10 mouse cellular contexts compared by ENCODE assay signal in the genomic region with DNA sequence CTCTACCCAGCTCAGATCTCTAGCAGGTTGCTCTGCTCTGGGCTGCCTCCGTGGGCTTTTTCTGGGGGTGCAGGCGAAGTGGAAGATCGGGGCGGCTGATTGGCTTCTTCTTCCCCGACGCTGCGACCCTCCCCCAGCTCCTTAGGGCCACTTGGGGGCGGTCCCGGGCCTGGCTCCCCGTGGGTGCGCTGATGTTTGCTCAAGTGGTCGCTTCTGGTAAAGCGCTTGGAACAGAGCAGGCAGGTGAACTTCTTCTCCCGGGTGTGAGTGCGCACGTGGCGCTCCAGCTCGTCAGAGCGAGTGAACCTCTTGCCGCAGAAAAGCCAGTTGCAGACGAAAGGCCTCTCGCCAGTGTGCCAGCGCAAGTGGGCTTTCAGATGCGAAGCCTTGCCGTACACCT. TPM values are rescaled to one million over a fixed set of nuclear protein-coding genes. Genes with fewer than 3 reads are reported as not detected.
DNase-seq lines count a peak whose midpoint lies in the region; ATAC-seq and TF ChIP-seq lines count a peak whose summit lies in the region.
"Had no signal": no experiment of that assay in that cellular context is flagged by ENCODE, and none has a peak within 500 bp of the region (broad histone marks: within the 10 kb centered on the region; RNA-seq: fewer than 3 reads in every experiment).

No protein-coding gene starts in this region.

- H3K4me2 ChIP-seq in kidney, embryonic 16.5 days (replicated peaks; ENCODE audit: low read depth, low read length) = peak overlapping the region; percentile 53
- peak overlapping the region; percentile 56 for H3K4me2 ChIP-seq in embryonic facial prominence, embryonic 13.5 days
- peak overlapping the region; percentile 32 for H3K4me2 ChIP-seq in stomach, embryonic 14.5 days (replicated peaks; ENCODE audit: low read depth, low read length)

- peaks cover 32% of the 10 kb centered on the region for H3K4me1 ChIP-seq in kidney, embryonic 16.5 days (ENCODE audit: insufficient read depth, low read length)
- H3K4me1 ChIP-seq in kidney, adult 2 months (ENCODE audit: control insufficient read depth, insufficient read depth, low read length) = no peaks in the 10 kb centered on the region
- H3K4me1 ChIP-seq in embryonic facial prominence, embryonic 13.5 days = peaks cover 59% of the 10 kb centered on the region
- peaks cover 67% of the 10 kb centered on the region for H3K4me1 ChIP-seq in limb, embryonic 10.5 days
- peaks cover 19% of the 10 kb centered on the region for H3K4me1 ChIP-seq in stomach, embryonic 14.5 days (ENCODE audit: control insufficient read depth, insufficient read depth, low read length)

- H3K36me3 ChIP-seq in kidney, embryonic 16.5 days (ENCODE audit: insufficient read depth, low read length) = no peaks in the 10 kb centered on the region
- H3K36me3 ChIP-seq in kidney, adult 2 months (ENCODE audit: control insufficient read depth, insufficient read depth, low read length) = no peaks in the 10 kb centered on the region
- H3K36me3 ChIP-seq in embryonic facial prominence, embryonic 13.5 days = no peaks in the 10 kb centered on the region
- no peaks in the 10 kb centered on the region for H3K36me3 ChIP-seq in limb, embryonic 10.5 days
- H3K36me3 ChIP-seq in stomach, embryonic 14.5 days (ENCODE audit: control insufficient read depth, insufficient read depth, low read length) = no peaks in the 10 kb centered on the region

- no peak for DNase-seq in kidney, adult 2 months
- DNase-seq in limb, embryonic 10.5 days (ENCODE audit: low spot score) = peak; percentile 65
- DNase-seq in natural killer cell, adult 2 months (ENCODE audit: low spot score in 2 of 2) = no peak
- DNase-seq in B cell, adult 2 months = no peak
- no peak for DNase-seq in gastrocnemius, adult 8-10 months (ENCODE audit: low spot score in 2 of 2)

- no peaks in the 10 kb centered on the region for H3K9me3 ChIP-seq in kidney, embryonic 16.5 days (ENCODE audit: low read length)
- no peaks in the 10 kb centered on the region for H3K9me3 ChIP-seq in embryonic facial prominence, embryonic 13.5 days
- H3K9me3 ChIP-seq in limb, embryonic 10.5 days (replicated peaks) = no peaks in the 10 kb centered on the region
- no peaks in the 10 kb centered on the region for H3K9me3 ChIP-seq in stomach, embryonic 14.5 days (ENCODE audit: control insufficient read depth, low read depth, low read length)

- H3K27me3 ChIP-seq in kidney, embryonic 16.5 days (ENCODE audit: insufficient read depth, low read length) = peaks cover 16% of the 10 kb centered on the region
- no peaks in the 10 kb centered on the region for H3K27me3 ChIP-seq in kidney, adult 2 months (replicated peaks; ENCODE audit: control insufficient read depth, insufficient read depth, low read length)
- peaks cover 33% of the 10 kb centered on the region for H3K27me3 ChIP-seq in embryonic facial prominence, embryonic 13.5 days
- peaks cover 46% of the 10 kb centered on the region for H3K27me3 ChIP-seq in limb, embryonic 10.5 days (ENCODE audit: low read depth, poor library complexity, severe bottlenecking)
- H3K27me3 ChIP-seq in stomach, embryonic 14.5 days (ENCODE audit: control insufficient read depth, insufficient read depth, low read length) = 0 out of 2 replicates have a peak, but pooled peaks cover 7% of the 10 kb centered on the region

- no peak for TF ChIP-seq CTCF in kidney, adult 2 months (conservative IDR thresholded peaks at IDR 0.05; ENCODE audit: insufficient read depth, insufficient read length, low read depth, low read length)

- no peak for ATAC-seq in kidney, embryonic 16.5 days (ENCODE audit: low FRiP score, low TSS enrichment)
- no peak for ATAC-seq in embryonic facial prominence, embryonic 13.5 days (ENCODE audit: insufficient number of reproducible peaks, insufficient read depth, low FRiP score, low TSS enrichment, low read depth)
- no peak for ATAC-seq in stomach, embryonic 14.5 days (ENCODE audit: insufficient number of reproducible peaks, insufficient read depth, low FRiP score, low read depth)

- 3% methylated on average over 25 of the region's 25 CpGs for WGBS in kidney, embryonic 16.5 days
- 15% methylated on average over 25 of the region's 25 CpGs for WGBS in kidney, adult 2 months
- WGBS in embryonic facial prominence, embryonic 13.5 days = 3% methylated on average over 25 of the region's 25 CpGs
- WGBS in limb, embryonic 10.5 days = 1% methylated on average over 25 of the region's 25 CpGs
- 3% methylated on average over 25 of the region's 25 CpGs for WGBS in stomach, embryonic 14.5 days

- peak overlapping the region; percentile 23; the same call in 1 of the 2 replicates for H3K4me3 ChIP-seq in kidney, embryonic 16.5 days (ENCODE audit: low read length)
- no peak overlapping the region for H3K4me3 ChIP-seq in kidney, adult 2 months (ENCODE audit: insufficient read depth, low read depth, low read length)
- peak overlapping the region; percentile 28 for H3K4me3 ChIP-seq in embryonic facial prominence, embryonic 13.5 days
- peak overlapping the region; percentile 44 for H3K4me3 ChIP-seq in limb, embryonic 10.5 days
- peak overlapping the region; percentile 4; the same call in 1 of the 2 replicates for H3K4me3 ChIP-seq in stomach, embryonic 14.5 days (ENCODE audit: low read depth, low read length)

- TF ChIP-seq POLR2A in kidney, adult 2 months (IDR thresholded peaks at IDR 0.05; ENCODE audit: low read depth, low read length) = no peak

- no peak overlapping the region for H3K27ac ChIP-seq in kidney, embryonic 16.5 days (ENCODE audit: low read length)
- no peak overlapping the region for H3K27ac ChIP-seq in kidney, adult 2 months (ENCODE audit: insufficient read depth, low read depth, low read length)
- H3K27ac ChIP-seq in embryonic facial prominence, embryonic 13.5 days = peak overlapping the region; percentile 60
- H3K27ac ChIP-seq in limb, embryonic 10.5 days = peak overlapping the region; percentile 80
- no peak overlapping the region for H3K27ac ChIP-seq in stomach, embryonic 14.5 days (ENCODE audit: low read length)

- peak overlapping the region; percentile 52 for H3K9ac ChIP-seq in kidney, embryonic 16.5 days (replicated peaks; ENCODE audit: low read length)
- peak overlapping the region; percentile 59 for H3K9ac ChIP-seq in embryonic facial prominence, embryonic 13.5 days
- no peak overlapping the region for H3K9ac ChIP-seq in stomach, embryonic 14.5 days (replicated peaks; ENCODE audit: low read depth, low read length)

RNA-seq across cellular contexts. Expression of gene Aaas, which starts 7.6 kb away (rescaled TPM):
- 89.2 and 91.7 TPM in 2 replicates for polyA plus RNA-seq in kidney, embryonic 16.5 days (2015; fragmentation: Nextera tagmentation; extraction: Ambion mirVana)
- 31.1 and 38.1 TPM in 2 replicates for polyA plus RNA-seq in kidney, adult 2 months (2012; rRNA removed)
- polyA plus RNA-seq in embryonic facial prominence, embryonic 13.5 days (2015; fragmentation: Nextera tagmentation; extraction: Ambion mirVana) = 72.9 and 80.6 TPM in 2 replicates
- 150 and 163 TPM in 2 replicates for polyA plus RNA-seq in limb, embryonic 10.5 days (2016; fragmentation: Nextera tagmentation; extraction: Ambion mirVana)
- polyA plus RNA-seq in stomach, embryonic 14.5 days (2014; fragmentation: Nextera tagmentation; extraction: Ambion mirVana) = 63.8 and 68.4 TPM in 2 replicates
- 1 to 10 TPM; 5.3 to 7.5 (median 6.8) TPM for total RNA-seq in gastrocnemius, adult 8-10 months (2022)

RNA-seq across cellular contexts. Expression of gene Sp7, which starts 8.9 kb away (rescaled TPM):
- polyA plus RNA-seq in kidney, embryonic 16.5 days (2015; fragmentation: Nextera tagmentation; extraction: Ambion mirVana) = 1.2 and 1.3 TPM in 2 replicates
- 0.05 and 0.06 TPM in 2 replicates for polyA plus RNA-seq in kidney, adult 2 months (2012; rRNA removed)
- 24.1 and 32.7 TPM in 2 replicates for polyA plus RNA-seq in embryonic facial prominence, embryonic 13.5 days (2015; fragmentation: Nextera tagmentation; extraction: Ambion mirVana)
- polyA plus RNA-seq in limb, embryonic 10.5 days (2016; fragmentation: Nextera tagmentation; extraction: Ambion mirVana) = 1.6 and 1.8 TPM in 2 replicates
- polyA plus RNA-seq in stomach, embryonic 14.5 days (2014; fragmentation: Nextera tagmentation; extraction: Ambion mirVana) = 2.0 and 2.5 TPM in 2 replicates
- not detected for total RNA-seq in gastrocnemius, adult 8-10 months (2022)
- total RNA-seq: MEL; neutrophil, adult 5-6 weeks had no signal

RNA-seq across cellular contexts. Expression of gene Myg1, which starts 26.6 kb away (rescaled TPM):
- 118 and 120 TPM in 2 replicates for polyA plus RNA-seq in kidney, embryonic 16.5 days (2015; fragmentation: Nextera tagmentation; extraction: Ambion mirVana)
- polyA plus RNA-seq in kidney, adult 2 months (2012; rRNA removed) = 70.0 and 72.6 TPM in 2 replicates
- 109 TPM in 2 replicates for polyA plus RNA-seq in embryonic facial prominence, embryonic 13.5 days (2015; fragmentation: Nextera tagmentation; extraction: Ambion mirVana)
- polyA plus RNA-seq in limb, embryonic 10.5 days (2016; fragmentation: Nextera tagmentation; extraction: Ambion mirVana) = 123 and 135 TPM in 2 replicates
- 96.9 and 109 TPM in 2 replicates for polyA plus RNA-seq in stomach, embryonic 14.5 days (2014; fragmentation: Nextera tagmentation; extraction: Ambion mirVana)
- total RNA-seq in gastrocnemius, adult 8-10 months (2022) = 10 to 100 TPM; 17.5 to 21.6 (median 18.9) TPM

RNA-seq across cellular contexts. Expression of gene Pfdn5, which starts 32.2 kb away (rescaled TPM):
- 376 and 377 TPM in 2 replicates for polyA plus RNA-seq in kidney, embryonic 16.5 days (2015; fragmentation: Nextera tagmentation; extraction: Ambion mirVana)
- polyA plus RNA-seq in kidney, adult 2 months (2012; rRNA removed) = 141 and 206 TPM in 2 replicates
- polyA plus RNA-seq in embryonic facial prominence, embryonic 13.5 days (2015; fragmentation: Nextera tagmentation; extraction: Ambion mirVana) = 458 and 502 TPM in 2 replicates
- polyA plus RNA-seq in limb, embryonic 10.5 days (2016; fragmentation: Nextera tagmentation; extraction: Ambion mirVana) = 351 and 381 TPM in 2 replicates
- polyA plus RNA-seq in stomach, embryonic 14.5 days (2014; fragmentation: Nextera tagmentation; extraction: Ambion mirVana) = 500 and 514 TPM in 2 replicates
- 100 to 1,000 TPM; 260 to 281 (median 273) TPM for total RNA-seq in gastrocnemius, adult 8-10 months (2022)

RNA-seq across cellular contexts. Expression of gene Sp1, which starts 47.8 kb away (rescaled TPM):
- 10.6 and 11.3 TPM in 2 replicates for polyA plus RNA-seq in kidney, embryonic 16.5 days (2015; fragmentation: Nextera tagmentation; extraction: Ambion mirVana)
- 15.7 and 17.6 TPM in 2 replicates for polyA plus RNA-seq in kidney, adult 2 months (2012; rRNA removed)
- polyA plus RNA-seq in embryonic facial prominence, embryonic 13.5 days (2015; fragmentation: Nextera tagmentation; extraction: Ambion mirVana) = 12.3 and 14.1 TPM in 2 replicates
- polyA plus RNA-seq in limb, embryonic 10.5 days (2016; fragmentation: Nextera tagmentation; extraction: Ambion mirVana) = 9.1 and 9.8 TPM in 2 replicates
- 16.9 and 18.9 TPM in 2 replicates for polyA plus RNA-seq in stomach, embryonic 14.5 days (2014; fragmentation: Nextera tagmentation; extraction: Ambion mirVana)
- 10 to 100 TPM; 17.9 to 22.2 (median 20.5) TPM for total RNA-seq in gastrocnemius, adult 8-10 months (2022)

Comparison
In these comparisons a context has a peak if more than half of its experiments do, and no peak if none do; other contexts are left out.
1. H3K27ac ChIP-seq: peak in embryonic facial prominence, embryonic 13.5 days (single experiment) and limb, embryonic 10.5 days (single experiment); none in kidney, embryonic 16.5 days (single experiment), kidney, adult 2 months (single experiment) and stomach, embryonic 14.5 days (single experiment).
2. Peak in every context shown above with its lines, with median percentiles within 50 percentile points of each other: H3K4me2 ChIP-seq.